Mouse (Mus musculus) kidney, adult 8-10 months (tissue): ENCODE data around the gene Spsb2.
"Not testable (repeated sequence)": the region's sequence is repeated elsewhere in the genome, so short reads cannot be mapped to it uniquely, and the experiment has no call there.

ENCODE experiments used
- DNase-seq, 2 experiments: peaks; one replicate each; pipeline ENCODE4 v3.0.0; 2022

Spsb2 gene

DNA sequence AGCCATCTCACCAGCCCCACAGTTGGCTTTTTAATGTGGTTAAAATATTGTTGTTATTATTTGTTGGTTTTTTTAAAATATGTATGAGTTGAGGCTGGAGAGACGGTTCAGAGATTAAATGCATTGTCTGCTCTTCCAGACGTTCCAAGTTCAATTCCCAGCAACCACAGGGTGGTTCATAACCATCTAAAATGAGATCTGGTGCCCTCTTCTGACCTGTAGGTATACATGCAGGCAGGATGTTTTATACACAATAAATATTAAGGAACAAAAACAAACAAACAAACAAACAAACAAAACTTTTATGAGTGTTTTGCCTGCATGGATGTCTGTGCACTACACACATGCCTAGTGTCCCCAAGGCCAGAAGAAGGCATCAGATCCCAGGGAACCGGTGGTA lies 5.4 kb upstream of the Spsb2 start:
- DNase-seq: no peak

DNA sequence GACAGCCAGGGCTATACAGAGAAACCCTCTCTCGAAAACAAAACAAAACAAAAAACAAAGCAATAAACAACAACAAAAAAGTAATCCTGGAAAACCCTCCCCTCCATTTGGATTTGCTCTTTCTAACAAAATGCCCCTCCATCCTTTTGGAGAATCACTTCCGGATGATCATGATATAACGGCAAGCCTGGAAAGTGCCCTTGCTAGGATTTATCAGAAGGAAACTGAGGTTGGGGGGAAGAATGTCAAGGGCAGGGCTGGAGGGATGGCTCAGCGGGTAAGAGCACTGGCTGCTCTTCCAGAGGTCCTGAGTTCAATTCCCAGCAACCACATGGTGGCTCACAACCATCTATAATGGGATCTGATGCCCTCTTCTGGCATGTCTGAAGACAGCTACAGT lies 4.8 kb upstream of the Spsb2 start:
- DNase-seq: not testable (repeated sequence)

DNA sequence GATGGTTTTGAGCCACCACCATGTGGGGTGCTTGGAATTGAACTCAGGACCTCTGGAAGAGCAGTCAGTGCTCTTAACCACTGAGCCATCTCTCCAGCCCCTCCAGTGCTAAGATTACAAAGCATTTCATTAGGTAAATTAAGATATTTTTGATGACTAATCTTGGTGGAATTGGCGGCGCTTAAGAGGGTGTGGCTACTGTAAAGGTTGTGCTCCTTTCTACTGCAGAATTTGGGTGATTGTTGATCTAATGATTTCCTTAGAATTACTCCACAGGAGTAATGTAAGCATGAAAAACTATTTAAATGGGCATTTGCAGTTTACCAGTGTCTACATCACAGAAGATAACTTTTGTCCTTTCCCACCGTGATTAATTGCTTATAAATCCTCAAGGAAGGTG lies 4.1 kb upstream of the Spsb2 start:
- no peak for DNase-seq

- DNase-seq: peak; percentile 97
These were observed 2.8 kb upstream of the Spsb2 start for GRCm38 (mm10) chr6:124805341-124806321.

GRCm38 (mm10) chr6:124806446-124807140 lies 1.9 kb upstream of the Spsb2 start:
- DNase-seq: no peak

DNA sequence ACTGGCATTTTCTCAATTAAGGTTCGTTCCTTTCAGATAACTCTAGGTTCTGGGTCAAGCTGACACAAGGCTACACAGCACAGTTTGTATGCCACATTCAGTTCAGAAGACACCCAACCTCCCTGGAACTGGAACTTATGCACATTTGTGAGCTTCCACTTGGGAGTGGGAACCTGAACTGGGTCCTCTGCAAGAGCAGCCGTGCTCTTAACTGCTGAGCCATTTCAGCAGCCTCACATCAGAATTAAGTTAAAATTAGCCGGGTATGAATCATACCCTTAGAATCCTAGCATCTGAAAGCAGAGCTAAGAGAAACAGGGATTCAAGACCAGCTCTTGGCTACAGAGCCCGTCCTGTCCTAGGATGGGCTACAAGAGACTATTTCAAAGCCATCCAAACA lies 1.1 kb upstream of the Spsb2 start:
- no peak for DNase-seq

DNA sequence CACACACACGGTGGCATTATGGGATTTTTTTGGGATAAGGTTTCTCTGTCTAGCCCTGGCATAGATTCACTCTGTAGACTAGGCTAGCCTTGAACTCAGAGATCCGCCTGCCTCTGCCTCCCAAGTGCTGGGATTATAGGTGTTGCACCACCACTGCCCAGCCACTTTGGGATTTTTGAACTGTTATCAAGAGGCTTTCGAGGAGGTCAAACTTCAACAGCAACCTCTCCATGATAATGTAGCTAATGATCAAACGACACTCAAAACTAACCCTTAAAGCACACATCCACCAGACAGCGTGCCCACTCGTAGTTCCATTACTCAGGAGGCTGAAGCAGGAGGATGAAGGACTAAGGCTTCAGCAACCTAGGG lies 489 bp upstream of the Spsb2 start:
- DNase-seq: no peak

DNA sequence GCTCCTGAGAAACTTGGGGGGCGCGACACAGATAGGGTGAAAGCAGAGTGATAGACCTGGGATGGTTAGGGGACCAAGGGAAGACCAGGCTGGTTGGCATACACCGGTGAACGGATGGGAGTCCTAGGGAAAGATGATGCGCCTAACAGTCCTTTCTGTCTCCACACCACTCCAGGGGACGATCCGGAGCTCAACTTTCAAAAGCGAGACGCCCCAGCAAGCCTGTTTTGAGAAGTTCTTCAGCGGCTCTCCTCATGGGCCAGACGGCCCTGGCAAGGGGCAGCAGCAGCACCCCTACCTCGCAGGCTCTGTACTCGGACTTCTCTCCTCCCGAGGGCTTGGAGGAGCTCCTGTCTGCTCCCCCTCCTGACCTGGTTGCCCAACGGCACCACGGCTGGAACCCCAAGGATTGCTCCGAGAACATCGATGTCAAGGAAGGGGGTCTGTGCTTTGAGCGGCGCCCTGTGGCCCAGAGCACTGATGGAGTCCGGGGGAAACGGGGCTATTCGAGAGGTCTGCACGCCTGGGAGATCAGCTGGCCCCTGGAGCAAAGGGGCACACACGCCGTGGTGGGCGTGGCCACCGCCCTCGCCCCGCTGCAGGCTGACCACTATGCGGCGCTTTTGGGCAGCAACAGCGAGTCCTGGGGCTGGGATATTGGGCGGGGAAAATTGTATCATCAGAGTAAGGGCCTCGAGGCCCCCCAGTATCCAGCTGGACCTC lies 752 bp downstream of the Spsb2 start:
- DNase-seq: peak; percentile 83 to 89

DNA sequence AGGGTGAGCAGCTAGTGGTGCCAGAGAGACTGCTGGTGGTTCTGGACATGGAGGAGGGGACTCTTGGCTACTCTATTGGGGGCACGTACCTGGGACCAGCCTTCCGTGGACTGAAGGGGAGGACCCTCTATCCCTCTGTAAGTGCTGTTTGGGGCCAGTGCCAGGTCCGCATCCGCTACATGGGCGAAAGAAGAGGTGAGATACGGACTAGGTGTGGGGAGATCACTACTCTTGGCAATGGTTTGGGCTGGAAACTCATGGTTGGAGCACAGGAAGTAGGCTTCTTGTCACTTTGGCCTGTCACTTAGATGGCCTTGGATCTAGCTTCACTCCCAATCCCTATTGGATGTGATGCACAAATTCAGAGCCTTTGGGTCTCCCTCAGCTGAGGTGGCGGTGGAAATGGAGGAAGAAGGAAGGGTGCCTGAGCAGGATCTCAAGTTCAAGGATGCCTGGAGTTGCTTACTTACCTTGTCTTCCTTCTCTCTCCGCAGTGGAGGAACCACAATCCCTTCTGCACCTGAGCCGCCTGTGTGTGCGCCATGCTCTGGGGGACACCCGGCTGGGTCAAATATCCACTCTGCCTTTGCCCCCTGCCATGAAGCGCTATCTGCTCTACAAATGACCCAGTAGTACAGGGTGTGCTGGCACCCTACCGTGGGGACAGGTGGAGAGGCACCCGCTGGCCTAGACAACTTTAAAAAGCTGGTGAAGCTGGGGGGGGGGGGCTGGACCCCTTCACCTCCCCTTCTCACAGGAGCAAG lies 1.5 kb downstream of the Spsb2 start:
- no peak for DNase-seq

DNA sequence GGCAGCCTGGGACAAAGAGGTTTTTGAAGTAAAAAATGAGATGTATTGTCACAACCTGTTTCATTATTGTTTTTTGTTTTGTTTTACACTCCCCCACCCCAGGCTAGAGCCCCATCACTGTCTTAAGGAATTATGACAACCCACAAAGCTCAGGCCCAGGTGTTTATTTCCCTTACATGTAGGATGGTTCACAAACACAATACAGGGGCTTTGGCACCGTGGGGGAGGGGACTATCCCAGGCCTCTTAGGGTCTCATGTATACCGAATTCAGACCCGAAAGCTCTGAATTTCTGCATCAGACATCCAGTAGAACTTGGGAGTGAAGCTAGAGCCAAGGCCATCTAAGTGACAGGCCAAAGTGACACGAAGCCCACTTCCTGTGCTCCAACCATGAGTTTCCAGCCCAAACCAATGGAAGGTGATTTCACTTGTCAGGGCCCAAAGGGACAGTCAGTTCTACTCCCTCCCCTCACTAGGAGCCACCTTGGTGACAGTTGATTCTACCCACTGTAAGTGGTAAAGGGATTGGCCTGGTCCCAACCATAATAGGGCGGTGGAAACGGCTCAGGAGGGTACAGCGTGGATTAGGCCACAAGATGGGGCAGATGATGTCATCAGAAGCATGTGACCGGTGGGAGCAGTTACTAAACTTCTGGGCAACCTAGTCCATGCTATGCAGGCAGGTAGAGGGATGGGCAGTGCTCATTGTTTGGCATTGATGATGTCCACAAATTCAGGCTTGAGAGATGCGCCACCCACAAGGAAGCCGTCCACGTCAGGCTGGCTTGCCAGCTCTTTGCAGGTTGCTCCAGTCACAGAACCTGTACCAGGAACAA lies 2.3 kb downstream of the Spsb2 start:
- not testable (repeated sequence) for DNase-seq

DNA sequence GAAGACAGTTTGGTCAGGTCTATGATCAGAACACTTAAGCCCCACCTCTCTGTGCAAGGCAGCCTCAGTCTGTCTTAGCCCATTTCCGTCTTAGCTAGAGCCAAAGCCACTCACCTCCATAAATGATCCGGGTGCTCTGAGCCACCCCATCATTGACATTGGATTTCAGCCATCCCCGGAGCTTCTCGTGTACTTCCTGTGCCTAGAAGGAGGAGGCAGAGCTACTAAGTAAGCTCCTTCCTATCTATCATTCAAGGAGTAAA lies 2.9 kb downstream of the Spsb2 start:
- DNase-seq: no peak

DNA sequence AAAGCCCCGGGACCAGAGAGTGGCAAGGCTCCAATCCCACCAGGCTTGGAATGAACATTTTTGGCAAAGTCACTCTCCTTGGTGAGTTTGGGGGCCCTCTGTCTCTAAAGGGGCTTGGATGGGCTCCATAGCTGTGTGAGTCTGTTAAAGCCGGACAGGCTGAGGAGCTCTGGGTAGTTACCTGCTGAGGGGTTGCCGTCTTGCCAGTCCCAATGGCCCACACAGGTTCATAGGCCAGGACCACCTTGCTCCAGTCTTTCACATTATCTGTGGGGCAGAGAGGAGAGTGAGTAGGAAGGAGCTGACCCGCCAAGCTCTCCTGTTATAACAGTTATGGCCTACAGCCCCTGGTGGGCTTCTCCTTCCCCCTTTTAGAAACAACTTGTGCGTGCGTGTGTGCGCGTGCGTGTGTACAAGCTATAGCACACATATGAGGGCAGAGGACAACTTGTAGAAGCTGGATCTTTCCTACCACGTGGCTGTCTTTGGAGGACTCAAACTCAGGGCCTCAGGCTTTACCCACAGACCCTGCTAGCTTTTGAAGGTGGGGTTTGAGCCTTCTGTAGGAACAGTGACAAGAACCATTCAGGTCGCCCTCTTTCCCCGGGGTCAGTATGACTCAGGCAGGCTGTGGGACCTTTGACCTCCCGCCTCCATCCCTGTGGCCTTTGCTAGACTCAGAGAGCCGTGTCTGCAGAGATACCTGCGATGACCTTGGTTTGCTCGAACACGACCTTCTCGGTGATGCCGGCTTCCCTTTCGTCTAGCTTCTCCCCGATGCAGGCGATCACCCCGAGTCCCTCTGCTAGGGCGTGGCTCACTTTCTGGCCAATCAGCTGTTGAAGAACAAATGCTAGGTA lies 3.5 kb downstream of the Spsb2 start:
- DNase-seq: peak in 1 of 2 experiments; percentile 40

DNA sequence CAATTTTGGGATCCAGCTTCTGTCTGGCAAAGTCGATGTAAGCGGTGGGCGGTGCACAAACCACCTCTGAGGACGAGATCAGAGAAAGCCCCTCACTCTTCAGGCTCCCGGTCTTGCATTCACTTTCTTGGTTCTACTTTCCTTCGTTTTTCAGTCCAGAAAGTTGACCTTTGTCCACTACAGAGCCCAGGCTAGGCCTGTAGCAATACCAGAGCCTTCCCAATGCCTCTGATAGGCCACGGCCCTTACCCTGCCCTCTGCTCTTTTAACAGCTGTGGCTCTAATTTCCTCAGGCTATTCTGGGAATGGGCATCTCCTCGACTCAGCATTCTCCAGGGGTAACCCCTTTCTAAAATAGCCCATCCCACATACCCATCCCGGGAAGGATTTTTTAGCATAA lies 4.4 kb downstream of the Spsb2 start:
- peak in 1 of 2 experiments; percentile 41 for DNase-seq

- DNase-seq: peak; percentile 60 to 63
These were observed 5.0 kb downstream of the Spsb2 start for GRCm38 (mm10) chr6:124813496-124813895.

DNA sequence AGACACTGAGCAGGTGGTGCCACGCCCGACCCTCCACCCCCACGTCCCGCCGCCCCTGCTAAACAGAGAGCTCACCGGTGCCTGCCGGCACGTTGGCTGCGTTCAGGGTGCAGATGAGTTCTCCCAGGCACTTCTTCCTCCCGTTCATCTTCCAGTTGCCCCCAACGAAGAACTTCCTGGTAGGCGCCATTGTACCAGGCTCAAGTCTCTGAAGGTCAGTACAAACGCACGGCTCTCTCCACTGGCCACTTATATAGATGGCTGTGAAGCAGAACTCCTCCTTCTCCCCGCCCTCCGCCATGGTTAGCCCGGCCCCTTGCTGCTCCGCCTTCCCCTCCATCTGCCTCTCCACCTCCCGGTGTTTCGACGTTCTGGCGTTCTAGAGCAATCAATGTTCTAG lies 5.5 kb downstream of the Spsb2 start, which contains the start of gene Tpi1:
Tpi1 (minus strand) TSS at position 364 of the 400 bp plus-strand sequence.
- DNase-seq: peak; percentile 92 to 93

DNA sequence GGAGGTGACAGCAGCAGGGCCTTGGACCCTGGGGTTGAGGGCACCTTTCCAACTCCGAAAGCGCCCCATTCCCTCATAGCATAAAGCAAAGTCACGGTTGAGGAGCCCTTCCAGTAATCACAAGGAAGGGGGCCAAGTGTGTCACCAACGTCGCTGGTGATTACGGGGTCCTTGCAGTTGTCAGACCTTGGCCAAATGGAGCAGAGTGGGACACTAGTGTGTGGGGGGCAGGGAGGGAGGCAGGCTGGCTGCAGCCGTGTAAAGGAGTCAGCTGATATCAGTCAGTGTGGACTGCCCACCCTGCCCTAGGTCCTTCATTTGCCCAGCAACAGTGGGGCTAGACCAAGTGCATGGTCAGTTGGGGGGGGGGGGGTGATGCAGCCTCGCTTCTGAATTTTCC lies 6.0 kb downstream of the Spsb2 start:
- no peak for DNase-seq

DNA sequence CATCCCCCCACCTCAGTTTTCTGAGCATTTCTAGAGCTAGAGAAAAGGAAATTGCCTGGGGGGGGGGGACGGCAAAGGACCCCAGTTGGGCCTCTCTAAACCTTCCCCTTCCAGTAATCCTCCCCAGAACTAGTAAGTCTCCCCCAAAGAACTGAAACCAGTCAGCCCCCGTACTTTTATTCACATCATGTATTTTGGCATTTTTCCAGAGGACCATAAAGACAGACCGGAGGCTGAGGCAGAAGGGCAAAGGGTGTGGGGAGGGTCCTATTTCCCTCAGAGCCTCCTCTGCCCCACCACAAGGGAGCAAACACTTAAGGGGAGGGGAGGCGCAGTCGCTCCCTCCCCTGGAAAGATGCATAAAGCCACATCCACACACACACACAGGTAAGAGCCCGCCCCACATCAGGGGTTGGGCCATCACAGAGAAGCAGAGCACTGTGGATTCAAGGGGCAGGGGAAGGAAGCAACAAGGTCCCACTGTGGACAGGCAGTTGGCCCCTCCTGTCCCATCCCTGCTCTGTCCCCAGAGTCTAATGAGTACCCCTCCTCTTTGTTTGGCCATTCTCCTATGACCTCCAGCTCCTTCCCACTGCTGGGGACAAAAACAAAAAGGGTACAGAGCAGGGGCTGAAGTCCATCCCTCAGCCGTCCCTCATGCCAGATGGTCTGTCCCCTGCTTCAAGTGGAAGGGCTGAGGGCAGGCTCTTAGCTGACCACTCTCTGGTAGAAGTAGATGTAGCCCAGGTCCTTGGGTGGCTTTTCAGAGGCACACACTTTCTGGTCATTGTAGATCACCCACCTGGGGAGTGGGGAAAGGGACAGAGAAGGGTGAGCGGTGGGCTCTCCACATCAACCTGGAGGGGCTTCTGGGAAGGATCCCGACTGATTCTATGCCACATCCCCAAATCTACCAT lies 6.7 kb downstream of the Spsb2 start:
- DNase-seq: no peak

DNA sequence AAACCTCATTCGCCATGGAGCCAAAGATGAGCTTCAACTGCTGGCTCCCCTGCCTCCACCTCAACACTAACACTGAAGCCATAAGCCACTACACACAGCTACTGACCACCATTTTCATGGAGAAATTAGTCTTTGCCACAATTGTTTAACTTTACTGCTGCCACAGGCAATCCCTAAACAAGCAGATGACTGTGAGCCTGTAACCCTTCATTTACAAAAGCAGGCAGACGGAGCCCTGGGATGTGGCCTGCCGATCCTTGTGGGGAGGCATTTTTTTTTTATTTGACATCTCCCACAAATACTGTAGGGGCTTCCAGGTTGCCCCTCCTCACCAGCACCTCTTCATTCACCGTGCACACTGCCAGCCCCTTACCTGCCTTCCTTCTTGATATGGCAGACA lies 8.2 kb downstream of the Spsb2 start:
- no peak for DNase-seq

GRCm38 (mm10) chr6:124817125-124817524 lies 8.7 kb downstream of the Spsb2 start:
- DNase-seq: no peak

DNA sequence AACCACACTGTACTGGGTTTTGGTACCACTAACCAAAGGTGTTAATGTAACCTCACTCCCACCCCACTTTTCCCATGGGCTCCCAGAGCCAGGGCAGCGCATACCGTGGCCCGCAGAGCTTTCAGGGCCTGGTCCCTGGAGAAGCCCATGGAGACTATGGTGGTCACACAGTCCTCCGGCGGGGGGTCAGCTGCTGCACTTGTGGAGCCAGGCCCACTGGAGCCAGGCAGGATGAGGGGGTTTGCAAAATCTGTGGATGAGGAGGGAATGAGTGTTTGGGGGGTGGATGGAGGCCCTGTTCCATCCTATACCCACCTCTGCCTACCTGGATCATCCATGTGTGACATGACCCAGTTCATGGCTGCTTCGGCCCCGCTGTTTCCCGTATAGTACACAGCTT lies 9.1 kb downstream of the Spsb2 start:
- DNase-seq: no peak
